Mouse (Mus musculus) spleen, postnatal 36 days (tissue): ENCODE data around the gene Olfr495.

ENCODE experiments used
- DNase-seq, 2 experiments: peaks; one replicate each; pipeline ENCODE4 v3.0.0; 2022; ENCODE audit warnings: low spot score in 2 of 2, mixed read lengths in 1 of 2

Olfr495 gene

DNA sequence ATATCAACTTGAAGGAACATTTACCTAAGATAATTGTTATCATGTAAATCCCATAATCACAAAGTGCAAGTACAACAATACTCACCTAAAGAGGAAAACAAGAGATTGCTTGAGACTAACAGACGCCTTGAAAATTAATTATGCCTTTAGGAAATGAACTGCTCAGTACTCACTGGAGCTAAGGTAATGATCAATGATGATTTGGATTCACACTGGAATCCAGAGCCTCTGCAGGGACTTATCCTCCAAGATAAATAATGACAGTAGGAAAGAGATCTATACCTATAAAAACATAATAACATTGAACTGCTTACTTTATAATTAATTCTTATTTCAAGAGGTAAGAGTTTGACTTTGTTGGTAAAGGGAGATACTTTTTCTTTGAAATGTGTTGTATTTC, at the start of gene Olfr495:
Gene Olfr495, plus strand, starts transcription at position 301 of the 400 bp plus-strand sequence.
- no peak for DNase-seq

DNA sequence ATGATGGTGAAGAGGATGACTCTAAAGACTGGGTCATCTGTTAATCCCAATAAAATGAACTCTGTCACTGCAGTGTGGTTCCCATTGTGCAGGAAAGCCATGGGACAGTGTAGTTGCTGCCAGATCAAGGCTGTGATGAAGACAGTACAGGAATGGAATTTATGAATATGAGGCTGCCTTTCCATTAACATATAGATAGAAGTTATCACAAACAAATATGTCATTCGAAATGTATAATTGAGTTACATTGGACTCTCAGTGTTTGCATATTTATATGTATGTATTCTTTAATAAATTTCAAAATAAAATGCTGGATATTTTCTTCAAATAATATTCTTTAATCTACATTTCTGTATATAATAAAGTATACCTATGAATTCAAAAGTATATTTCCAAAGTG, 46.1 kb upstream of the Olfr495 start, which contains the start of gene Olfr493:
Gene Olfr493, minus strand, starts transcription at position 101 of the 400 bp plus-strand sequence.
- DNase-seq = no peak

GRCm38 (mm10) chr7:108365035-108365434, 27.9 kb upstream of the Olfr495 start, which contains the start of gene Olfr494:
TSS of gene Olfr494 (plus strand) at chr7:108365335.
- DNase-seq = no peak

DNA sequence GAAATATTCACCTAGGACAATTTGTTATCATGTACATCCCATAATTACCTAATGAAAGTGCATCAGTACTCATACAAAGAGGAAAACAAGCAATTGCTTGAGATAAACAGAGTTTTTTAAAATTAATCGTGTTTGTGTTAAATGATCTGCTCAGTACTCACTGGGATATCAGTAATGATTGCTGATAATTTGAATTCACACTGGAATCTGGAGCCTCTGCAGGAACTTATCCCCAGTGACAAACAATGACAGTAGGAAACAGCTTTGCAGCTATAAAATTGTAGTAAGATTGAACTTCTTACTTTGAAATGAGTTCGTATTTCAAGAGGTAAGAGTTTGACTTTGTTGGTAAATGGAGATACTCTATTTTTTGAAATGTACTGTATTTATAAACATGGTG, 27.2 kb downstream of the Olfr495 start, which contains the start of gene Olfr497:
Gene Olfr497, plus strand, starts transcription at position 301 of the 400 bp plus-strand sequence.
- DNase-seq = no peak
